Mouse (Mus musculus) cortical plate, adult 2 months (tissue): ENCODE data around the gene Atp2b2.

Experiments
- CTCF ChIP-seq: fragments of 200-500 bp; IDR thresholded peaks from 2 replicates; pipeline ENCODE4 v1.5.1; 2011; ENCODE audit warnings: mild to moderate bottlenecking, control low read depth, low read length; ENCODE audit not compliant: insufficient read depth; ENCODE audit errors: extremely low read depth
- POLR2A ChIP-seq: fragments of 200-500 bp; IDR thresholded peaks from 2 replicates; pipeline ENCODE4 v1.6.1; 2011; ENCODE audit warnings: mild to moderate bottlenecking, low read length, control low read depth; ENCODE audit not compliant: insufficient read depth; ENCODE audit errors: extremely low read depth

DNA sequence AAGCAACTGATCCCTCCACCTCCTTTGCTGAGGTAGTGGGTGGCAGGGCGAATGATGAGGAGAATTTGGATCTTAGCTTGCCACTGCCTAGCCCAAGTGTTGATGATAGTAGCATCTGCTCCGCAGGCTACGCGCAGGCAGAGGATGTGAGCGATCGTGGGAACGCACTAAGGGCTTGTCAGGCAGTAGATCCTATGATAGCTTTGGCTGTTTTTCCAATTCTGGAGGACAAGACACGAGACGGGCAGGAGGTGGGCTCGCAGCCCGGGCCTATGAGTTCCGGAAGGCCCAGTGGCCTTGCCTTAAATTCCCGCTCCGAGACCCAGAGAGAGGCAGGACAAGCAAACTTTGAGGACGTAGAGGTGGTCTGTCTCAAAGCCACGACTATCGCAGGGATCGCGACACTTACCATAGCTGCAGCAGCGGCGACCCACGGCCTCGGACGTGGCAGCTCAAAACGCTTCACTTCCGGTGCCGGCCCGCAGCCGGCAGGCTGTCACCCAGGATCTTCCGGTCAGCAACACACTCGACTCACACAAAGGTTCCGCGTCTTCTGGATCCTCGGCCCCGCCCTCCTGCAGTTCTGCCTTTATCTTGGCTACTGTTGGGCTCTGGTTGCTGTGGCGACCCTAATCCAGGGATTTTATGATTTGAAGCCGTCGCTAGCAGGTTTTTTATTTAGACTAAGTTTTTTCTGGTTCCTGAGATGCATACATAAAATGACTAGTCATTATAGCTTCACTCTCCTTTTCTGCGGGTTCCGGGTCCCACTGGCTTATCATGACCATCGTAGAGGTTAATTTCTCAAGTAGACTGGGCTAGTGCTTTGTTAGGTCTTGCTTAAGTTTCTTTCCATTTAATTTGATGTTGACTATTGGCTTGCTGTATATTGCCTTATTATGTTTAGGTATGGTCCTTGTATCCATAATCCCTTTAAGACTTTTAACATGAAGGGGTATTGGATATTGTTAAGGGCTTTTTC, 301.9 kb downstream of the Atp2b2 start, which contains the start of gene Sec13:
- TF ChIP-seq CTCF (no peak), POLR2A (peak; percentile 87)
